In genomic region chr2:53057291-53057690, GRCm38 (mm10) we compare ENCODE assay signal across 21 mouse cellular contexts.
DNase-seq lines count a peak whose midpoint lies in the region; TF ChIP-seq lines count a peak whose summit lies in the region.
"Had no signal": no experiment of that assay in that cellular context is flagged by ENCODE, and none has a peak within 500 bp of the region (broad histone marks: within the 10 kb centered on the region; RNA-seq: fewer than 3 reads in every experiment).

No protein-coding gene starts in this region.

- H3K27ac ChIP-seq in gastrocnemius, adult 2 months, result no peak overlapping the region
- H3K27ac ChIP-seq: embryonic facial prominence, embryonic 12.5 days; forebrain, embryonic 15.5 days; hindbrain, embryonic 10.5 days; limb, embryonic 10.5 days; midbrain, embryonic 13.5 days had no signal

- intact Hi-C loops in gastrocnemius, adult 2 months (cut with DNase I), result no loop called here
- intact Hi-C loops in gastrocnemius, postnatal 14 days (cut with DNase I; ENCODE audit: low total_unique reads), result no loop called here

- no peak overlapping the region for H3K4me3 ChIP-seq in gastrocnemius, adult 2 months
- H3K4me3 ChIP-seq: embryonic facial prominence, embryonic 12.5 days; erythroblast, embryonic 14.5 days; forebrain, embryonic 15.5 days; hindbrain, embryonic 10.5 days; limb, embryonic 10.5 days; midbrain, embryonic 13.5 days; myocyte had no signal

- peak; percentile 22 for DNase-seq in gastrocnemius, adult 2 months
- DNase-seq in gastrocnemius, postnatal 14 days, result no peak
- peak; percentile 62 for DNase-seq in Muller cell, postnatal 12 days (ENCODE audit: inconsistent ontology term)
- peak; percentile 55 to 60 for DNase-seq in cerebellum, adult 18-20 months
- peak; percentile 57 to 68 for DNase-seq in cerebellum, postnatal 25 days
- DNase-seq in adrenal gland, postnatal 10 days, result no peak
- no peak for DNase-seq in kidney, postnatal 10 days
- DNase-seq: adrenal gland, postnatal 25 days; gastrocnemius, postnatal 10 days; kidney, adult 2 months; kidney, postnatal 25 days; lung, adult 18-20 months; lung, postnatal 14 days; thymus, postnatal 36 days had no signal

- TF ChIP-seq CTCF in gastrocnemius, adult 2 months (IDR thresholded peaks at IDR 0.05), result no peak

Comparison
In these comparisons a context has a peak if more than half of its experiments do, and no peak if none do; other contexts are left out.
1. DNase-seq: peak in gastrocnemius, adult 2 months (single experiment), Muller cell, postnatal 12 days (single experiment), cerebellum, adult 18-20 months (2 of 2) and cerebellum, postnatal 25 days (2 of 2); none in gastrocnemius, postnatal 14 days (single experiment), adrenal gland, postnatal 10 days (single experiment) and kidney, postnatal 10 days (single experiment).